Mouse (Mus musculus) right cerebral cortex, postnatal 36 days (tissue): ENCODE measurements around the gene Pip4k2c.

ENCODE experiments used
- DNase-seq, 2 experiments: peaks; one replicate each; pipeline ENCODE4 v3.0.0; 2022; ENCODE audit warnings: low spot score in 2 of 2, mixed read lengths in 1 of 2

The Pip4k2c gene

GRCm38 (mm10) chr10:127211414-127211854, at the start of gene Pip4k2c:
Pip4k2c (minus strand) TSS chr10:127211585.
- peak; percentile 90 to 93 for DNase-seq

DNA sequence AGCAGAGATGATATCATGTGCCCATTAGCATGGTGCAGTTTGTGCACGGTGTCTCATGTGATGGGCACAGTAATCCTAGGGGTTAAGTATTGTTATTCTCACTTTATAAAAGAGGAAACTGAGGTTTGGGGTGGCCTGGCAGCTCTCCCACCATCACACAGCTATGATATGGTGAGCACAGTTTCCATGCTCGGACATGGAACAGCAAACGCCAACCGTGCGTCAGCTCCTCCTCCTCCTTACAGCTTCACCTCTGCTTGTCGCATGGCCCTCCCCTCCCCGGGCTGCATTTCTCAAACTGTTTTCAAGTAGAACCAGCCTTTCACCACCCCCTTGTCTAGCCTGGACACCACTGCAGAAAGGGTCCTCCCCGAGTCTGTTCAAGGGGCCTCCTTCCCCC, 47.1 kb upstream of the Pip4k2c start:
- DNase-seq, result no peak

- DNase-seq, result no peak
These were observed 46.4 kb upstream of the Pip4k2c start for GRCm38 (mm10) chr10:127257790-127258189.

- peak in 1 of 2 experiments; percentile 37 for DNase-seq
These were observed 44.4 kb upstream of the Pip4k2c start for GRCm38 (mm10) chr10:127255625-127256345.

GRCm38 (mm10) chr10:127250810-127251209, 39.4 kb upstream of the Pip4k2c start:
- DNase-seq, result no peak

DNA sequence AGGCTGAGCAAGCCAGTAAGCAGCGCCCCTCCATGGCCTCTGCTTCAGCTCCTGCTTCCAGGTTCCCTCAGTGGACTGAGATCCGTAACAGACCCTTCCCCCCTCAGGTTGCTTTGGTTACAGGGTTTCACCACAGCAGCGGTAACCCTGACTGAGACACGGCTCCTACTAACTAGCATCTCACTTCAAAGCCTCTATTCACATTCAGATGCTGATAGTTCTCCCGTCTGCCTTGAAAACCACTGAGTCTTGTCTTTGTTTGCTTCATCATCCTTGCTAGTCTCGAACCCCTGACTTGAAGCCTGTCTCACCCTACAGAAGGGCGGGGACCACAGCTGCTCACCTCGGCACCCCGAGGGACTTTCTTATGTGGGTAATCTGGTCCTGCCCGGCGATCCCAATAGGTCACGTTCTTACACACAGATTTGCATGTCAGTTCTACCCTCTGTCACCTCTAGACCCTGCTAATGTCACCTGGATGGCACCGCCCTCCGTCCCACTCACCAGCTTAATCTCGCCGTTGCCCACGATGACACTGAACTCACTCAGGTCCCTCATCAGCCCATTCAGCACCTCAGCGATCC, 26.9 kb upstream of the Pip4k2c start:
- DNase-seq, result no peak

DNA sequence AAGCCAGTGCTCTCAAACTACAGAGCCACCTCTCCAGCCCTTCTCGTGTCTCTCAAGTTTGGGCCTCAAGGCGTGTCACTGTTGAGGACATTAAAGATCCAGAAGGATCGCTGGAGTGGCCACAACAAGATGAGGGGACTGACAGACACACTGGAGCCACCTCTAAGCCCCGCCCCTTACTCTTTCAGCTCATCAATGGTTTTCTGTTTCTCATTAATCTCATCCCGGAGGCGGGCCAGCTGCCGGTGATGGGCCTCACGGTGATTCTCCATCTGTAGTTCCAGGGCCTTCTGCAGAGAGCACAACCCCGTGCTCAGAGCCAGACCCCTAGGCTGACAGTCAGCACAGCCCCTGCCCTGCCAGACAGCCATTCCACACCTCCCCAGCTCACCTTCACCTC, 25.2 kb upstream of the Pip4k2c start:
- DNase-seq, result no peak

- no peak for DNase-seq
These were observed 21.8 kb upstream of the Pip4k2c start for GRCm38 (mm10) chr10:127233141-127233540.

- DNase-seq, result no peak
These were observed 20.4 kb upstream of the Pip4k2c start for GRCm38 (mm10) chr10:127231741-127232140.

- DNase-seq, result no peak
These were observed 19.3 kb upstream of the Pip4k2c start for GRCm38 (mm10) chr10:127230693-127231092.

- no peak for DNase-seq
These were observed 17.5 kb upstream of the Pip4k2c start for GRCm38 (mm10) chr10:127228897-127229296.

DNA sequence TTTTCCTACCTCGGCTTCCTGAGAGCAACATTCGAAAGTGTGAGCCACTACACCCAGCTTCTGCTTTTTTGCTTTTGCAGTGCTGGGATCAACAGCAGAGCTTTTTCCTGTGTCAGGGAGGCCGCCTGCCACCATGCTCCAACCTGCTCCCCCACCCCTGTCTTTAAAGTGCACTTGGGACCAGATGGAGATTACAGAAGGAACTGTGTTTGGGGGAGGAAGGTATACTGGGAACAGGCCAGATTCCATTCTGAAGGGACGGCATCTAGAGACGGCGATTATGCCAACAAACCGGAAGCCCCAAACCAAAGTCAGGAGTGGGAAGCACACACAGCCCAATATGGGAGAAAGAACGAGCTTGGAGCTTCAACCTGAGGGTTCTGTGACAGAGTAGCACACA, 15.8 kb upstream of the Pip4k2c start:
- DNase-seq, result no peak

DNA sequence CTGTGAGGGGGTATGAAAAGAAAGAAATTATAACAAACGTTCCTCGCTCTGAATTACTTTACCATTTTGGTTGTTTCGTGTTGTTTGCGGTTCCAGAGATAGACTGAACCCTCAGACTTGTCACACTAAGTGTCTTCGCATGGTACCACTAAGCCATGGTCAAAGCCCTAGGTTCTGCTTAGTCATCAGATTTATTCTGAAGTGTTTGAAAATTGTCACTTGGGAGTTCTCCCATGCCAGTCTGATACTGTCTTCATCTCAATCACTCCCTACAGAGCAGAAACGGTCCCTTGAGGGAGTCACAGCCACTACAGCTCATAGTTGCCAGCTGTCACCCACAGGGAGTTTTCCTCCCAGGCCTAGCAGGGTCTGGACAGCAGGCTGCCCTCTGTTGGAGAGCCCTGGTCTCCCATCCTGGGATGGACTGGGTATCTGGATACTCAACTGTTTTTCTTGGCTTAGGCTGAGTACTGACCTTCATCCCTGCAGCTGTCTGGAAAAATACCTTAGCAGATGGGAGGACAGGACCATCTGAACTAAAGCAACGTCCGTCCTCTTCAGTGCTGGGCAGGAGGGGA, 15.0 kb upstream of the Pip4k2c start:
- no peak for DNase-seq

DNA sequence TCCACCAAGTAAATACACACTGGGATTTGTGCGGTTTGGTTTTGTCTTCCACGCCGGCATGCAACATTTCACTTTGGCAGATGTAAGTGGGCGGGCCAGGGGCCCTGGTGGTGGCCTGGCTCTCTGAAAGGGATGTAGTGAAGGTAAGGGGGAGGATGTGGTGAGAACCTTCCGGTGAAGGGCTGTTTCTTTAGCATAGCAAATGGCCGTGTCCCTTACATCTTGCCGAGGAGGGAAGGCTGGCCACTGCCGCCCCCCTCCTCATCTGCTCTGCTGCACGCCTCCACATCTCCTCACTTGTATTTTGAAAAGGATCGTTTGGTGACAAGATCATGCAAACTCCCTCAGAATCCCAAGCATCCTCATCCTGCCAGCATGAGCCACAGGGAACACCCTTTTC, 14.3 kb upstream of the Pip4k2c start:
- DNase-seq, result peak; percentile 56 to 72

DNA sequence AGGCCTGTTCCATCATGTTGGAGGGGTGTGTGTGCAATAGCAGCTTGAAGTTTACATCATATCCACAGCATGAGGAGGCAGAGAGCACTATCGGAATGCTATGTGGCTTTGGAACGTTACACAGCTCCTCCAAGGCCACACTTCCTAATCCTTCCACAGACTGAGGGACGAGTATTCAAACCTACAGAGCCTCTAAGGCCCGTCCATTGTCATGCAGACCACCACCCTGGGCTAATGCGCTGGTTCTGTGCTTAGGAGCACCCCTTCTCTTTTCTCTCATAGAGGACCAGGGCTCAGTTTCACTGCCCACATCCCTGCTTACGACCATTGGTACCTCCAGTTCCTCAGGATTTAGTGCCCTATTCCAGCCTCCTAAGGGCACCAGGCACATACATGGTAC, 13.8 kb upstream of the Pip4k2c start:
- no peak for DNase-seq

DNA sequence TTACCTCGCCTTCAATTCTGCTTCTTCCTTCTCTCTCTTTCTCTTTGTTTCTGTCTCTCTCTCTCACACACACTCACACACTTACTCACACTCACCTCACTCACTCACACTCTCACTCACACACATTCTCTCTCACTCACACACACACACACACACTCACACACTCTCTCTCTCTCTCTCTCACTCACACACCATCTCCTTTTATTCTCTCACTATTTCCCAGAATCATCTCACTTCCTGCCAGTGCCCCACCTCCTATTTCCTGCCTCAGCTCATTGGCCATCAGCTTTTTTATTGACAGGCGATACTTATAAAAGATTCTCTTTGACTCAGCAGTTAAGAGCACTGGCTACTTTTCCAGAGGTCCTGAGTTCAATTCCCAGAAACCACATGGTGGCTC, 7.0 kb upstream of the Pip4k2c start:
- no peak for DNase-seq

GRCm38 (mm10) chr10:127217177-127217576, 5.8 kb upstream of the Pip4k2c start:
- no peak for DNase-seq

DNA sequence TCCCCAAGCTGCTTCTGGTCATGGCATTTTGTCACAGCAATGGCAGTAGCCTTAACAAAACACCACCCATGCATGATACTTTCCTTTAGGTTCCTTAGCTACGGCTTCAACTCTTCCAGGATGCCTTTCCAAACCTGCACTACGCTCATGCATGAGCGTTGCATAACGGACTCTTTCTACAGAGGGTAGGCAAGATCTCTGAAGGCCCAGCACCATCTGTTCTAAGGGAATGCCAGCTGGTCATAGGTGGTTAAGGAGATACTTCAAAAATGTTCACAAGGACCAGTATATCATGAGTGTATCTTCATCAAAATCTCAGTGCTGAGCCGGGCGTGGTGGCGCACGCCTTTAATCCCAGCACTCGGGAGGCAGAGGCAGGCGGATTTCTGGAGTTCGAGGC, 5.1 kb upstream of the Pip4k2c start:
- no peak for DNase-seq

DNA sequence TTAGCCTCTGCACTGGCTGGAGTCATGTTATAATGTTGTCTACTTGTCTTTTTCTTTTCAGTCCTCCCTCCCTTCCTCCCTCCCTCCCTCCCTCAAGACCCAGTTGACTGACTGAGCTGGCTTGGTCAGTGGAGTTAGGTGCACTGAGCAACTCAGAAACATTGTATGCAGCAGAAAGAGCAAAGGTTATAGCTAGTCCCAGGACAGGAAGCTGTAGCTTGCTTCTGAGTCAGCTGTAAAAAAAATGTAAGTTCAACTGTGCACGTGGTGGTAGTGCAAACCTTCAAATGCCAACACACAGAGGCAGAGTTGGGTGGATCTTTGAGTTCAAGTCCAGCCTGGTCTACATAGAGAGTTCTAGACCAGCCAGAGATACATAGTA, 3.0 kb upstream of the Pip4k2c start:
- DNase-seq, result no peak

DNA sequence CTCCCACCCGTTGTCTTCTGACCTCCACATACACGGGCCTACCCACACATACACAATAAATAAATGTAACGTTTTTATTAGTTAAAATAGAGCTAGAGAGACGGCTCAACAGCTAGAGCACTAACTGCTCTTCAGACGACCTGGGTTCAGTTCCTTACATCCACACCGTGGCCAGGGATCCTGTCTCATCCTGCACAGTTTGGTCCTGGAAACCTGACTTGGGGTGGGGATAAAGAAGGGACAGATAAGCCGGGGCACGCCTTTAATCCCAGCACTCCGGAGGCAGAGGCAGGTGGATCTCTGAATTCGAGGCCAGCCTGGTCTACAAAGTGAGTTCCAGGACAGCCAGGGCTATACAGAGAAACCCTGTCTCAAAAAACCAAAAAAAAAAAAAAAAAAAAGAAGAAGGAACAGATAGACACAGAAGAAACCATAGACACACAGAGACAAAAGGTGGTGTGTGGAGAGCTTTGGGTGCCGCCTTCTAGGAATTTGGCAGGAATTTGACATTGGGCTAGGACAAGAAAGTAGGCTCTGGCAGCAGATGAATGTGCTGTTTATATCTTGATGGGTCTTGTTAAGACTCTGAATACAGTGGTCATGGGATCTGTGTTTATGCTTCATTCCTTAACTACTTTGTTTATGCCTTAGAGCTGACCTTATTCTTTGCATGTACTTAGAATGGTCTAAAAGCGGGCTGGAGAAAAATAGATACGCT, 2.5 kb upstream of the Pip4k2c start:
- no peak for DNase-seq

- DNase-seq, result no peak
These were observed 1.9 kb upstream of the Pip4k2c start for GRCm38 (mm10) chr10:127213272-127213671.

GRCm38 (mm10) chr10:127210961-127211405, 402 bp downstream of the Pip4k2c start:
- DNase-seq, result no peak
